Comparison of ENCODE assay signal across 10 mouse cellular contexts in genomic region chr14:104297316-104298311, GRCm38 (mm10).
DNase-seq lines count a peak whose midpoint lies in the region; ATAC-seq and TF ChIP-seq lines count a peak whose summit lies in the region.
"Had no signal": no experiment of that assay in that cellular context is flagged by ENCODE, and none has a peak within 500 bp of the region (broad histone marks: within the 10 kb centered on the region; RNA-seq: fewer than 3 reads in every experiment).

No protein-coding gene starts in this region.

- no peaks in the 10 kb centered on the region for H3K9me3 ChIP-seq in forebrain, postnatal 0 days (ENCODE audit: low read length)
- no peaks in the 10 kb centered on the region for H3K9me3 ChIP-seq in midbrain, embryonic 13.5 days
- H3K9me3 ChIP-seq: liver, embryonic 15.5 days had no signal

- peak; percentile 73; the same call in 1 of the 2 replicates for ATAC-seq in forebrain, postnatal 0 days
- peak; percentile 95 for ATAC-seq in midbrain, embryonic 13.5 days
- no peak for ATAC-seq in CD4-positive, CD25-positive, alpha-beta regulatory T cell, adult 4 months

- TF ChIP-seq CTCF in forebrain, postnatal 0 days (IDR thresholded peaks at IDR 0.05; ENCODE audit: low read depth): no peak

- H3K27me3 ChIP-seq in forebrain, postnatal 0 days (ENCODE audit: insufficient read depth, low read length): peaks cover 37% of the 10 kb centered on the region
- no peaks in the 10 kb centered on the region for H3K27me3 ChIP-seq in midbrain, embryonic 13.5 days
- H3K27me3 ChIP-seq: liver, embryonic 15.5 days had no signal

- H3K27ac ChIP-seq in forebrain, postnatal 0 days (ENCODE audit: low read depth, low read length): no peak overlapping the region
- peak overlapping the region; percentile 57; the same call in 1 of the 2 replicates for H3K27ac ChIP-seq in midbrain, embryonic 13.5 days
- H3K27ac ChIP-seq: liver, embryonic 15.5 days had no signal

- no peak overlapping the region for H3K4me2 ChIP-seq in forebrain, postnatal 0 days (ENCODE audit: low read depth)
- no peak overlapping the region for H3K4me2 ChIP-seq in midbrain, embryonic 13.5 days (replicated peaks)
- H3K4me2 ChIP-seq: liver, embryonic 15.5 days had no signal

- H3K4me3 ChIP-seq in forebrain, postnatal 0 days (ENCODE audit: low read depth, low read length): no peak overlapping the region
- no peak overlapping the region for H3K4me3 ChIP-seq in midbrain, embryonic 13.5 days (replicated peaks)
- H3K4me3 ChIP-seq: liver, embryonic 15.5 days had no signal

- no peaks in the 10 kb centered on the region for H3K4me1 ChIP-seq in forebrain, postnatal 0 days (ENCODE audit: insufficient read depth)
- H3K4me1 ChIP-seq in midbrain, embryonic 13.5 days (replicated peaks): peaks cover 25% of the 10 kb centered on the region
- H3K4me1 ChIP-seq: liver, embryonic 15.5 days had no signal

- 9% methylated on average over 15 of the region's 15 CpGs for WGBS in forebrain, postnatal 0 days
- WGBS in midbrain, embryonic 13.5 days: 35% methylated on average over 15 of the region's 15 CpGs

- no peaks in the 10 kb centered on the region for H3K36me3 ChIP-seq in forebrain, postnatal 0 days (ENCODE audit: insufficient read depth)
- no peaks in the 10 kb centered on the region for H3K36me3 ChIP-seq in midbrain, embryonic 13.5 days
- H3K36me3 ChIP-seq: liver, embryonic 15.5 days had no signal

- no peak overlapping the region for H3K9ac ChIP-seq in forebrain, postnatal 0 days
- H3K9ac ChIP-seq in midbrain, embryonic 13.5 days (replicated peaks): no peak overlapping the region
- H3K9ac ChIP-seq: liver, embryonic 15.5 days had no signal

- peak; percentile 16 to 20 for DNase-seq in right cerebral cortex, postnatal 10 days (ENCODE audit: low spot score in 2 of 2)
- DNase-seq in right cerebral cortex, postnatal 4 days: no peak
- peak; percentile 26 for DNase-seq in forebrain, postnatal 0 days
- DNase-seq in adrenal gland, postnatal 25 days: no peak
- no peak for DNase-seq in kidney, postnatal 10 days
- DNase-seq: cerebellum, postnatal 36 days; kidney, postnatal 36 days had no signal

Comparison
In these comparisons a context has a peak if more than half of its experiments do, and no peak if none do; other contexts are left out.
1. DNase-seq: peak in right cerebral cortex, postnatal 10 days (2 of 2) and forebrain, postnatal 0 days (single experiment); none in right cerebral cortex, postnatal 4 days (single experiment), adrenal gland, postnatal 25 days (single experiment) and kidney, postnatal 10 days (single experiment).